Mouse (Mus musculus) small intestine, adult 2 months (tissue): ENCODE measurements around the gene Hoxa9.

ENCODE experiments used
- CTCF ChIP-seq: fragments of 200-500 bp; IDR thresholded peaks from 2 replicates; pipeline ENCODE4 v1.5.1; 2012; ENCODE audit warnings: low read depth, mild to moderate bottlenecking, control low read depth, inconsistent platforms, low read length, moderate library complexity, mixed read lengths; ENCODE audit not compliant: insufficient replicate concordance, insufficient read length; ENCODE audit errors: extremely low read depth
- POLR2A ChIP-seq: fragments of 200-500 bp; IDR thresholded peaks from 2 replicates; pipeline ENCODE4 v1.6.1; 2012; ENCODE audit warnings: low read depth, mild to moderate bottlenecking, control low read depth, inconsistent platforms, low read length, moderate library complexity

GRCm38 (mm10) chr6:52248638-52249414 is 17.9 kb upstream of the Hoxa9 start:
- TF ChIP-seq CTCF (no peak), POLR2A (no peak)
